Mouse (Mus musculus): ENCODE measurements at regions not wholly inside any gene's neighbourhood (a gene's known extent, or its start where the extent isn't known, plus 50 kb on each side); places are given as distances from the start of the nearest gene placed in this dataset.

DNA sequence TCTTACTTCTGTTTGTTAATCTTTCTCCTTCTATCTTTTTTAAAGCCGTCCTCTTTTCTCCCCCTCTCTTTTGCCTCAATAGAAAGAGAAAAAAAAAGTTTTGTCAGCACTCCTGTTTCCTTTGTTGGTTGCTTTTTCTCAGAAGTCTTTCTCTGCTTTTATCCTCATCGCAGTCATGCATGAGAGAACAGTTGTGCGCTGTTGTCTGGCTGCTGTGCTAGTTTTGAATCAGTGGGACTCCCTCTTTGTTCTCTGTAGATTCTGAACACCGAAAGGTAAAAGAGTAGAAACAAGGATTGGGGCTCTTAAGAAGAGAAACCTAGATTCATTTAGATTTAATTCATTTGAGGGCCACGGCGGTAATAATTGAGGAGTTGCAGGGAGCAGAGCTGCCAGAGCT is 204.9 kb upstream of the Gpr101 start:
- TF ChIP-seq POLR2A (IDR thresholded peaks at IDR 0.05; ENCODE audit: extremely low read depth, insufficient read depth, low read length): no peak
- TF ChIP-seq CTCF (IDR thresholded peaks at IDR 0.05; ENCODE audit: extremely low read depth, insufficient read depth, low read length): no peak
